Mouse (Mus musculus): ENCODE data around the gene Megf11.

DNA sequence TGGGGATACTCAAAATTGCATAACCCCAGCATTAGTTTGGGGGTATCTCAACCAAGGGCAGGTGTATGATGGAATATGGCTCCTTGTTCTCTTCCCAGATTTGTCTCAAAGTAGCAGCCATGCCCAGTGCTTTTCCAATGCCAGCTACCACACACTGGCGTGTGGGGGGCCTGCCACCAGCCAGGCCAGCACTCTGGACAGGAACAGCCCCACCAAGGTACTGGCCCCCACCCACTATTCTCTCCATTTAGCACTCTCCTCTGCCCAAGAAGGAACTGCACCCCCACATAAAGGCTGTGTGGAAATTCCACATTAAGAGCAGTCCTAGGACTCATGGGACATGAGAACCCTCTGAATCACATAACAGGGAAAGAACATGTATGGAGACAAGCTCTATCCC lies 309.8 kb downstream of the Megf11 start:
- TF ChIP-seq CTCF (IDR thresholded peaks at IDR 0.05) (no peak), EP300 (IDR thresholded peaks at IDR 0.05) (no peak)
